Mouse (Mus musculus) right cerebral cortex, adult 2 months (tissue): ENCODE results near the gene Ntan1.
"Not testable (repeated sequence)": the region's sequence is repeated elsewhere in the genome, so short reads cannot be mapped to it uniquely, and the experiment has no call there.

ENCODE experiments used
- DNase-seq, 2 experiments: peaks; one replicate each; pipeline ENCODE4 v3.0.0; 2021 to 2022; ENCODE audit warnings: low spot score in 2 of 2

The Ntan1 gene

GRCm38 (mm10) chr16:13818560-13819393 lies at the start of gene Ntan1:
Gene Ntan1, plus strand, starts transcription at chr16:13818845.
- DNase-seq = peak; percentile 95 to 96

DNA sequence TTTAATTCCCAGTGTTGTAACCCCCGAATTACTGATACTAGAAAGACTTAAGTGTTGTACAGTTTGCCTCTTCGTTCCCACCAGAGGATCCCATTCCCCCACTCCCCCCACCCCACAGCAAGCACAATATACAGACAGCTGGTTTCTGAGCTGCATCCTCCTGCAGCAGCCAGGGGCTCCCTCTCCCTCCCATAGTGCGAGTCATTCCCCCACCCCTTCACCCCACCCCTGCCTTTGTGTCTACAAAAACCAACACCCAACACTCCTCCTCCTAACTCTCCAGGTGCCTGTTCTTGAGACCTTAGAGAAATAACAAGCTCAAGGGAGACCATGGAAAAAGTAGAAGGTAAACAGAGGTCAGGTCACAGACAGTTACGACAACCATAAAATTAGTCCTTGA lies 47.0 kb upstream of the Ntan1 start:
- DNase-seq = not testable (repeated sequence)

GRCm38 (mm10) chr16:13772051-13772450 lies 46.6 kb upstream of the Ntan1 start:
- DNase-seq = not testable (repeated sequence)

DNA sequence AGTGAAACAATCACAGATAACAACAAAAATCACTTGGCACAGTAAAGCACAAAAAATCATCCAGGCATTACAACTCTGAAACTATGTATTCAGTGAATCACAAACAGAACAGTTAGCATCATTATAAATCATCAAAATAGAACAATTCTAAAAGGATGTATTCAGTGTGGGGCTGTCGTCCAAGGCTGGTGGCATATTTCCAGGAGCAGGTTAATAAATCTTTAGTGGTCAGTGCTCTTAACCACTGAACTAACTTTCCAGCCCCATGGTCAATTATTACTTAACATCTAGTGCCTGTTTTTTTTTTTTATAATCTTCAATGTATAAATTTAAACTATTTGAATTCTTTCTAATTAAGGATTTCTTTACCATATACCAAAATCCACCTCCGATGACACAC lies 44.6 kb upstream of the Ntan1 start:
- not testable (repeated sequence) for DNase-seq

DNA sequence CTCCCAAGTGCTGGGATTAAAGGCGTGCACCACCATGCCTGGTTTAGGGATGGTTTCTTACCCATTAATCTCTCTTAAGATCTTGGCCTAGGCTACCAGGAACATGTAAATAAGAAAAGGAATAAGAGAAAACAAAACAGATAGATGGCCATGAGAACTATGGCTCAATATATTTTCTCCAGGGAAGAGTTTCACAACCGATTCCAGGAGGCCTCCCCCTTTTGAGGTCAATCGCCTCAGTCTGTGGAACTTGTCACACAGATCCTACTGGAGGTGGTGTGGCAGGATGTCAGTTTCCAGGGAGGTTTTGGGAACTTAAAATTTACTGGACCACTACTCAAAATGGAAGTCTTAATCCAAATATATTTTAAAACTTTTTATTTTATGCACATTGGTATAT lies 44.0 kb upstream of the Ntan1 start:
- DNase-seq = not testable (repeated sequence)

DNA sequence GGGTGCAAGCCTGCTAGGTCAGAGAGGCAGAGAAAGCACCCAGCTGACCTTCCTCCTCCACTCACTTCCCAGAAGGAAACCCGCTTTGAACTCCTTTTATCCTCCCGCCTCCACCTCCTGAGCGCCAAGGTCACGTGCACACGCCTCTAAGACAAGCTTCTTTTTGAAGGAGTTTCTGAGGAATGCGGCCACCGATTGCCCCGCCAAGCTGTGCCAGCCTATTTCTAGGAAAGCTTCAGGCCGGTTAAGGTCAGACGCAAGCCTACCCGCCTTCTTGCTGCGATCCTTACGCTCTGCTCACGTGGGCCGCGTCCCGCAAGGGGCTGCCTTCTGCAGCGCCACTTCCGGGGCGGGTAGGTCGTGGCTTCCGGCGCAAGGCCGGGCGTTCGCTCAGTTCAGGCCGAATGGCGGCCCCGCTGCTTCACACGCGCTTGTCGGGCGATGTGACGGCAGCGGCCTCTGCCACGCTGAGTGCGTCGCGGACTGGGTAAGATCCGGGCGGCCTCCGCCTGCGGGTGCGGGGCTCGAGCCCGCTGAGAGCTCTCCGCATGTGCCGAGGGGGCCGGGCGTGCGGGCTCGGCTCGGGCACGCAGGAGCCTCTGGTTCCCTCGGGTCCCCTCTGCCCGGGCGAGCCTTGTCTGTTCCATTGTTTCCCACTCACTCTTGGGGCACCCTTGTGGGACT lies 38.1 kb upstream of the Ntan1 start, which contains the start of gene Rrn3:
Gene Rrn3, plus strand, starts transcription at position 356 of the 684 bp plus-strand sequence.
- peak; percentile 88 to 90 for DNase-seq

DNA sequence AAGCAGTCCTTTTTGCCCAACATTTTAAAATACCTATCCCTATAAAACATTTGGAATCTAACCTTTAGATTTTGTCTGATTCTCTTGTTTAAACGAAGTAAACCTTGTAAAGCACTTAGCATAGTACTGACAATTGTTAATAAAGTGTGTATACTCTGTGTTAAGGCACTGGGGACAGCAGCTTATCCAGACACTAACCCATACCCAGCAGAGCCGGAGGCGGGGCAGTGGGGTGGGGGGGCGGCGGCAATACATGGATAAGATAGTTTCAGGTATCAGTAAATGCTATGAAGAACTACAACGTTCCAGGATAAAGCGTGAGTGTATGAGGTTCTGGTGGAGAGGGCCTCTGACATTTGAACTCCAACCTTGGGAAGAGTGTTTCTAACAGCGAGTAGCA lies 37.4 kb upstream of the Ntan1 start:
- no peak for DNase-seq

- DNase-seq = no peak
Observed at GRCm38 (mm10) chr16:13785932-13786331, 32.7 kb upstream of the Ntan1 start.

DNA sequence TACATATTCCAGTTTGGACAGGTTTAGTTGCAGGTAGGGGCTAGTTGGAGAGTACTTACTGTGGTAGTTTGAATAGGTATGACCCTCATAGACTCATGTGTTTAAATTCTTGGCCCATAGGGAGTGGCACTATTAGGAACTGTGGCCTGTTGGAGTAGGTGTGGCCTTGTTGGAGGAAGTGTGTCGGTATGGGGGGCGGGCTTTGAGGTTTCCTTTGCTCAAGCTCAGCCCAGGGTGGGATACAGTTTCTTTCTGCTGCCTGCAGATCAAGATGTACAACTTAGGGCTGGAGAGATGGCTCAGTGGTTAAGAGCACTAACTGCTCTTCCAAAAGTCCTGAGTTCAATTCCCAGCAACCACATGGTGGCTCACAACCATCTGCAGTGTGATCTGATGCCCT lies 25.2 kb upstream of the Ntan1 start:
- not testable (repeated sequence) for DNase-seq

- DNase-seq = no peak
Observed at GRCm38 (mm10) chr16:13796746-13797175, 21.9 kb upstream of the Ntan1 start.

GRCm38 (mm10) chr16:13801231-13801630 lies 17.4 kb upstream of the Ntan1 start:
- DNase-seq = no peak

- peak; percentile 26 to 38 for DNase-seq
Observed at GRCm38 (mm10) chr16:13804666-13805065, 14.0 kb upstream of the Ntan1 start.

DNA sequence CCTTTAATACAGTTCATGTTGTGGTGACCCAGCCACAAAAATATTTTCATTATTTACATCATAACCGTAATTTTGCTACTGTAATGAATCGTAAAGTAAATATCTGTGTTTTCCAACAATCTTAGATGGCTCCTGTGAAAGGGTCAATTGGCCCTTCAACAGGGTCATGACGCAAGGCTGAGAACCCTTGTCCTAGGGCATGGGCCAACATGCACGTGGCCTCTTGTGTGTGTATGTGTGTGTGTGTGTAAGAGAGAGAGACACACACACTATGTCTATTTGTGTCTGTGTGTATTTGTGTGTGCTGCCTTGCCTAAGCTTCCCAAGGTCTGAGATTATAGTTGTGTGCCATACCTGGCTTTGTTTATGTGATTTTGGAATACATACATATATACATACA lies 11.0 kb upstream of the Ntan1 start:
- DNase-seq = no peak

DNA sequence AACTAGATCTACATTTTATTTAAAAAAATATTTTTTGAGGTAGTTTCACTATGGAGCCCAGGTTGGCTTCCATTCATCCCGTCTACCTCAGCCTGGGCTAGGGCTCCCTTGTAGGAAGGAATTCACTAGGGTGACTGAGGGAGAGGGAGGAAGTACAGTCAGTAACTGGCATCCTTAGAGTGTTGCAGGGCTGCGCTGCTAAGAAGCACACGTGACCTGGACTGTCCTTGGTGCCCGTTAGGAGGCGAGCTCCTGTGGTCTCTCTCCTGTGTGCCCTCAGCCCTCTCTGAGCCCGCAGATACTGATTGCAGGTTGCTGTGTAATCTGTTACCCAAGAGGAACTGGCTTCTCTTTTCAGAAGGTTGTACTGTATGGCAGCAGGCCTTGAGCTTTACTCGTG lies 10.2 kb upstream of the Ntan1 start:
- no peak for DNase-seq

DNA sequence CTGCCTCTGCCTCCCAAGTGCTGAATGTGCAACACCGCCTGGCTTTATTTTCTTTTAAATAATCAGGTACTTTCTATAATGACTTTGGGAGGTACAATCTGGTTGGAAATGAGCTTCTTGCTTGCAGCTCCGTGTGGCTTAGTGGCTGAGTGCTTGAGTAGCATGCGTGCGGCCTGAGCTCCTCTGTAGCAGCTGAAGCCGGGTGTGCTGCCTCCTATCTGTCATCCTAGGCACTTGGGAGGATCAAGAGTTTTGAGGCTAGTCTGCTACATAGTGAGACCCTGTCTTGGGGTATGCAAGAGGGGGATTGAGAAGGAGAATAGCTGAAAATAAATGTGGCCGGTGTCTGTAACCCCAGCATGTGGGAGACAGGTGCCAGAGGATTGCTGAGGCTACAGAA lies 6.5 kb upstream of the Ntan1 start:
- DNase-seq = no peak

DNA sequence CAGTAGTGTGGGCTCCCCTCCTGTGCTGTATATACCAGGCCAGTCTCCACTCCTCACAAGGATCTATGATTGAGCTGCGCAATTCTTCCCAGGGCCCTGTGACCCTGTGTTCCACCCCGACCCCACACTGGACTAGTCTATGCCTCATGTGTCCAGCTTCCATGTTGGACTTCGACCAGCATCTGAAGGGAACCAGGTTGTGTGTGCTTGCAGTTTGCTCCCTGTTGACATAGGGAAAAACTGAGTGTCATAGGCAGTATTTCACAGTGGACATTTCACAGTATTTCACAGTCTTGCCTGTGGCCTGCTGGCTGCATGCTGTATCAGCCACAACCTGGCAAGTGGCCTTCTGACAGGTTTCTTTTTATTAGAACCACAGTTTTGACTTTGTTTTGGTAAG lies 5.4 kb upstream of the Ntan1 start:
- no peak for DNase-seq

GRCm38 (mm10) chr16:13819394-13819743 lies 724 bp downstream of the Ntan1 start:
- DNase-seq = no peak

DNA sequence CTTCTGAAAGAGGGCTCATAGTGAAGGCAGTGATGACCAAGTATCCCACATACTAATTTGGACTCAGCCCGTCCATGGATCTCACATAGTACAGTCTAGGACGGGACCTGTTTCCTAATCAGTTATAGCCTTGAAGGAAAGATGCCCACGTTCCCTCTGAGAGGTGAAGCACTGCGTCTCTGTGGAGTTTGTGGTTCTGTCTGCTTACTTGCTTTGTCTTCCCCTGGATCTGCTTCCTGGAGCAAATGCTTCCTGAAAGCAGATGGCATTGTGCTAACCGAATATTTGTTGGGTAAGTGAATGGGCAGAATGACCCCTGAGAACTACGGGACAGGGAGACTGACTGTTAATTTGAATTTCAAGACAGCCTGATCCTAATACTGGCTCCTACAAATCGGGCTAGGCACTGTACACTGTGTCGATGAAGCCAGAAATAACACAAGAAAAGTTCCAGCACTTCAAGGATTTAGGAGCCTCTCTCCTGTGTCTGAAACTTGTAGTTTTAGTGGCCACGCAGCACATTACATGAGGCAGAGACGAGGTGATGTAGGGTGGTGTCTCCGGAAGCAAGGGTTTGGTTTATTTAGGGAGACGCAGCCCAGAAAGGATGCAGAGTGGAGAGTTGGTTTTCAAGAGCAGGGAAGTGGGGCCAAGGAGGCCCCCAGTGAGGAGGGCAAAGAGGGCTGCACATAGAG lies 1.3 kb downstream of the Ntan1 start:
- DNase-seq = peak; percentile 17 to 22

DNA sequence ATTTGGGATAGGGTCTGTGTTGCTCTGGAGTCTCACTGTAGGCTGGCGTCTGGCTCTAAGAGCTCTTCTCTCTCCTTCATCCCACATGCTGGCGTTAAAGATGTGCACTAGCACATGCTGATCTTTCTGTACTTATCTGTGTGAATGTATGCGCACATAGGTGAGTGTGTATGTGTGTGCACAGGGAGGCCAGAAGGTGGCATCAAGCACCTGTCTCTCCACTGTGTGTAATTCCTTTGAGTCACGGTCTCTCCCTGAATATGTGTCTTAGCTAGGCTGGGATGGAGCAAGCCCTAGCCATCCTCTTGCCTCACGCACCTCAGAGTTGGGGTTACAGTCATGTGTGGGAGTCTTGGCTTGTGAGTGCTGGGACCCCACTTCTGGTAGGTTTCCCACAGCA lies 2.1 kb downstream of the Ntan1 start:
- no peak for DNase-seq

DNA sequence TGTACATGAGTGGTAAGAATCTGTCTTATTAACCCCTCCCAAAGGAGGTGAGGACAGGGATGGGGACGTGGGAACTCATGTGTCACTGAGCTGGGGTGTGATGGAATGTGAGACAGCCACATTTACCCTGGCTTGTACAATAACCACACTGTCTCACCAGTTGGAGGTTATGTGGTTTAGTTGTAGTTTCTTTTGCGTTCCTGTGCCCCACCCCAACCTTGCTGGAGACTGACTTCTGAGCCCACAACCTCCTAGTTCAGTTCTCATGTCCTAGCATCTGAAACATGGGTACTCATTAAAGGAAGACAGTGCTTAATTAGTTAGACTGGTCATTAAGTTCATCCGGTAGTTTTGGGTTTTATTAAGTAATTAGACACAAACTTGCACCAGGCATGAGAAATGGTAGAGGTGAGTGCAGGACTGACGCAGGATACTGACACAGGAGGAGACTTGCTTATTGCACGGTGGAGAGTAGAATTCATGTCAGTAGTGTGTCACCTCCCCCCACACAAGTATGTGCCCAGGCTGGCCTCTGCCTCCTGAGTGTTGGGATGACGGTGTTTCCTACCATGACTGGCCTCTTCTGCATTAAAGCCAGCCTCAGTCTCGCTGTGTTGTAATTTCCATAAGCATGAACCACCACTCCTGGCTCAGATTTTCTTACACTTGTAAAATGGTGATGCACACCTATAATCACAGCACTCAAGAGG lies 7.3 kb downstream of the Ntan1 start:
- DNase-seq = no peak

DNA sequence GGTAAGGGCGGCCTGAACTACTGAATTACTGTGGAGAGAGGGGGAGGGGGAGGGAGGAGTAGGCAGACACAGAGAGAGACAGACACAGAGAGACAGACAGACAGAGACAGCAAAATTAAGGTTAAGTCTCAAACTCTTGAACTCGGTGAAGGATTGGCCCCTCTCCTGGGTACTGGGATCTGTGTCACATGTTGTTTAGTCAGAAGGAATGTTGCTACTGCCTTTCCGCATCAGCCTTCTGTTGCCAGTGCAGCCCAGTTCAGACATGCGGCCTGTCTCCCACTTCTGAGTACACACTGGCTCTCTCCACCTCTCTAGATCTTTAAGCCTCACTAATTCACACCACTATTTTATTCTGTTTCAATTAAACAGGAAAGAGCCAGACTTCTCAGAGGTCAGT lies 7.9 kb downstream of the Ntan1 start:
- DNase-seq = no peak

GRCm38 (mm10) chr16:13830444-13830843 lies 11.8 kb downstream of the Ntan1 start:
- DNase-seq = no peak
